Mouse (Mus musculus) C2C12 (cell line): Measurements from ENCODE around the gene Gtf3c4.

ENCODE experiments used
- CEBPB ChIP-seq: IDR thresholded peaks from one replicate; pipeline ENCODE4 v1.6.1; 2011; ENCODE audit warnings: low read depth, mild to moderate bottlenecking, control low read depth, moderate library complexity
- CTCF ChIP-seq: IDR thresholded peaks from one replicate; pipeline ENCODE4 v1.5.1; 2011; ENCODE audit not compliant: control insufficient read depth, insufficient read depth, insufficient read length
- FOSL1 ChIP-seq: IDR thresholded peaks from one replicate; pipeline ENCODE4 v1.8.0; 2011; ENCODE audit warnings: mild to moderate bottlenecking, low read length; ENCODE audit not compliant: poor library complexity, insufficient read depth, severe bottlenecking
- MAX ChIP-seq: IDR thresholded peaks from one replicate; pipeline ENCODE4 v1.6.1; 2011; ENCODE audit warnings: mild to moderate bottlenecking, control low read depth
- MYOD1 ChIP-seq: IDR thresholded peaks from one replicate; pipeline ENCODE4 v1.6.1; 2011; ENCODE audit warnings: low read depth; ENCODE audit not compliant: control insufficient read depth, insufficient read length
- MYOG ChIP-seq: IDR thresholded peaks from one replicate; pipeline ENCODE4 v1.6.1; 2011; ENCODE audit not compliant: control insufficient read depth, insufficient read length; ENCODE audit errors: extremely low read depth
- USF1 ChIP-seq: IDR thresholded peaks from one replicate; pipeline ENCODE4 v1.6.1; 2011; ENCODE audit warnings: low read depth, mild to moderate bottlenecking, control low read depth, moderate library complexity

DNA sequence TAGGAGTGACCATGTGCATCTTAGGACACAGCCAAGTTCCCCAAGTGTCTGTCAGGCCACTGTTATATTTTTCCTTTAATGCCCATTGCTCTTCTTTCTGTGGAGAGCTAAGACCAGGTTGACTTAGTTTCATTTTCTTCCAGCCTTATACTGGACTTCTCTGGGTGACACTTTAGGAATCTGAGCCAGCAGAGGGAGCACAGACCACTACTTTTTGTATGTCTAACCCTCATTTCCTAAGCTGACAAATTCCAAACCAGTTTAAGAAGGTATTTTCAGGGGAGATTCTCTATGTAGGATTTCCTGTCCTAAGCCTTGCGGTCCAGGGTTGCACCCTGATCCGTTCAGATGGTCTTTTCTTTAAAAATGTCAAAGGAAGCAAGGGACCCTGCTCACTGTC lies 15.6 kb upstream of the Gtf3c4 start:
- TF ChIP-seq MYOD1, result no peak
- no peak for TF ChIP-seq CTCF
- TF ChIP-seq MAX, result no peak
- TF ChIP-seq USF1, result no peak
- TF ChIP-seq MYOG, result no peak
- TF ChIP-seq FOSL1, result no peak
- TF ChIP-seq CEBPB, result no peak
